Mouse (Mus musculus): Measurements from ENCODE around the gene Rpl9-ps1. TPM values are rescaled to one million over a fixed set of nuclear protein-coding genes. Genes with fewer than 3 reads are reported as not detected.

The Rpl9-ps1 gene
- polyA plus RNA-seq, 1 experiment from 2014 or later = not detected

- no peak overlapping the region for H3K27ac ChIP-seq
- H3K36me3 ChIP-seq = no peaks in the 10 kb centered on the region
- H3K4me2 ChIP-seq = no peak overlapping the region
- H3K27me3 ChIP-seq (replicated peaks) = no peaks in the 10 kb centered on the region
- no peaks in the 10 kb centered on the region for H3K4me1 ChIP-seq
- WGBS = 60% methylated on average over 2 of the region's 2 CpGs
- H3K9me3 ChIP-seq = no peaks in the 10 kb centered on the region
- ATAC-seq (ENCODE audit: insufficient read depth, low FRiP score, low read depth) = no peak
- H3K9ac ChIP-seq = no peak overlapping the region
- no peak overlapping the region for H3K4me3 ChIP-seq (replicated peaks)
Observed at GRCm38 (mm10) chr11:83641216-83641615, 4.2 kb downstream of the Rpl9-ps1 start.

- ATAC-seq (ENCODE audit: insufficient read depth, low FRiP score, low read depth) = no peak
- Histone ChIP-seq H3K27me3 (replicated peaks) (no peaks in the 10 kb centered on the region), H3K36me3 (no peaks in the 10 kb centered on the region), H3K4me1 (no peaks in the 10 kb centered on the region), H3K9me3 (no peaks in the 10 kb centered on the region), H3K9ac (no peak overlapping the region), H3K4me2 (no peak overlapping the region), H3K4me3 (replicated peaks) (no peak overlapping the region), H3K27ac (no peak overlapping the region)
- WGBS = 69% methylated on average over 5 of the region's 5 CpGs
Observed at GRCm38 (mm10) chr11:83640141-83640540, 5.3 kb downstream of the Rpl9-ps1 start.

GRCm38 (mm10) chr11:83639533-83639932 is 5.9 kb downstream of the Rpl9-ps1 start:
- Histone ChIP-seq H3K9ac (no peak overlapping the region), H3K4me2 (no peak overlapping the region), H3K27me3 (replicated peaks) (no peaks in the 10 kb centered on the region), H3K36me3 (no peaks in the 10 kb centered on the region), H3K4me3 (replicated peaks) (no peak overlapping the region), H3K27ac (no peak overlapping the region), H3K9me3 (no peaks in the 10 kb centered on the region), H3K4me1 (no peaks in the 10 kb centered on the region)
- no peak for ATAC-seq (ENCODE audit: insufficient read depth, low FRiP score, low read depth)
- WGBS = 61% methylated on average over 3 of the region's 3 CpGs

GRCm38 (mm10) chr11:83638934-83639333 is 6.5 kb downstream of the Rpl9-ps1 start:
- Histone ChIP-seq H3K4me2 (no peak overlapping the region), H3K27ac (no peak overlapping the region), H3K36me3 (no peaks in the 10 kb centered on the region), H3K4me3 (replicated peaks) (no peak overlapping the region), H3K27me3 (replicated peaks) (no peaks in the 10 kb centered on the region), H3K9me3 (no peaks in the 10 kb centered on the region), H3K4me1 (no peaks in the 10 kb centered on the region), H3K9ac (no peak overlapping the region)
- WGBS = 58% methylated on average over 2 of the region's 2 CpGs
- no peak for ATAC-seq (ENCODE audit: insufficient read depth, low FRiP score, low read depth)

GRCm38 (mm10) chr11:83636742-83637235 is 8.6 kb downstream of the Rpl9-ps1 start:
- H3K4me1 ChIP-seq = no peaks in the 10 kb centered on the region
- H3K4me2 ChIP-seq = no peak overlapping the region
- ATAC-seq (ENCODE audit: insufficient read depth, low FRiP score, low read depth) = no peak
- no peak overlapping the region for H3K9ac ChIP-seq
- H3K36me3 ChIP-seq = no peaks in the 10 kb centered on the region
- WGBS = 76% methylated on average over 1 of the region's 1 CpGs
- no peaks in the 10 kb centered on the region for H3K9me3 ChIP-seq
- no peak overlapping the region for H3K27ac ChIP-seq
- H3K27me3 ChIP-seq (replicated peaks) = no peaks in the 10 kb centered on the region
- H3K4me3 ChIP-seq (replicated peaks) = no peak overlapping the region

- 91% methylated on average over 2 of the region's 2 CpGs for WGBS
- ATAC-seq (ENCODE audit: insufficient read depth, low FRiP score, low read depth) = no peak
- Histone ChIP-seq H3K27ac (no peak overlapping the region), H3K9me3 (no peaks in the 10 kb centered on the region), H3K4me2 (no peak overlapping the region), H3K4me1 (no peaks in the 10 kb centered on the region), H3K36me3 (no peaks in the 10 kb centered on the region), H3K9ac (no peak overlapping the region), H3K27me3 (replicated peaks) (no peaks in the 10 kb centered on the region), H3K4me3 (replicated peaks) (no peak overlapping the region)
Observed at GRCm38 (mm10) chr11:83634898-83635297, 10.5 kb downstream of the Rpl9-ps1 start.

GRCm38 (mm10) chr11:83634425-83634824 is 11.0 kb downstream of the Rpl9-ps1 start:
- Histone ChIP-seq H3K9me3 (no peaks in the 10 kb centered on the region), H3K4me3 (replicated peaks) (no peak overlapping the region), H3K9ac (no peak overlapping the region), H3K27ac (no peak overlapping the region), H3K36me3 (no peaks in the 10 kb centered on the region), H3K4me1 (no peaks in the 10 kb centered on the region), H3K27me3 (replicated peaks) (no peaks in the 10 kb centered on the region), H3K4me2 (no peak overlapping the region)
- 53% methylated on average over 4 of the region's 4 CpGs for WGBS
- no peak for ATAC-seq (ENCODE audit: insufficient read depth, low FRiP score, low read depth)

GRCm38 (mm10) chr11:83632744-83633143 is 12.7 kb downstream of the Rpl9-ps1 start:
- H3K27me3 ChIP-seq (replicated peaks) = no peaks in the 10 kb centered on the region
- 57% methylated on average over 4 of the region's 4 CpGs for WGBS
- no peak overlapping the region for H3K4me3 ChIP-seq (replicated peaks)
- ATAC-seq (ENCODE audit: insufficient read depth, low FRiP score, low read depth) = no peak
- H3K9me3 ChIP-seq = no peaks in the 10 kb centered on the region
- no peak overlapping the region for H3K4me2 ChIP-seq
- H3K27ac ChIP-seq = no peak overlapping the region
- H3K4me1 ChIP-seq = no peaks in the 10 kb centered on the region
- no peak overlapping the region for H3K9ac ChIP-seq
- H3K36me3 ChIP-seq = no peaks in the 10 kb centered on the region

GRCm38 (mm10) chr11:83631065-83631464 is 14.4 kb downstream of the Rpl9-ps1 start:
- Histone ChIP-seq H3K4me1 (no peaks in the 10 kb centered on the region), H3K9me3 (no peaks in the 10 kb centered on the region), H3K9ac (no peak overlapping the region), H3K27me3 (replicated peaks) (no peaks in the 10 kb centered on the region), H3K4me3 (replicated peaks) (no peak overlapping the region), H3K27ac (no peak overlapping the region), H3K36me3 (no peaks in the 10 kb centered on the region), H3K4me2 (no peak overlapping the region)
- WGBS = 53% methylated on average over 2 of the region's 2 CpGs
- ATAC-seq (ENCODE audit: insufficient read depth, low FRiP score, low read depth) = no peak

GRCm38 (mm10) chr11:83630630-83631029 is 14.8 kb downstream of the Rpl9-ps1 start:
- Histone ChIP-seq H3K4me2 (no peak overlapping the region), H3K4me3 (replicated peaks) (no peak overlapping the region), H3K27me3 (replicated peaks) (no peaks in the 10 kb centered on the region), H3K9ac (no peak overlapping the region), H3K4me1 (no peaks in the 10 kb centered on the region), H3K27ac (no peak overlapping the region), H3K36me3 (no peaks in the 10 kb centered on the region), H3K9me3 (no peaks in the 10 kb centered on the region)
- 97% methylated on average over 1 of the region's 1 CpGs for WGBS
- no peak for ATAC-seq (ENCODE audit: insufficient read depth, low FRiP score, low read depth)

- no peak for ATAC-seq (ENCODE audit: insufficient read depth, low FRiP score, low read depth)
- WGBS = 79% methylated on average over 9 of the region's 9 CpGs
Observed at GRCm38 (mm10) chr11:83628808-83629207, 16.6 kb downstream of the Rpl9-ps1 start.

GRCm38 (mm10) chr11:83623586-83623985 is 21.8 kb downstream of the Rpl9-ps1 start:
- WGBS = 81% methylated on average over 3 of the region's 3 CpGs
- no peak for ATAC-seq (ENCODE audit: insufficient read depth, low FRiP score, low read depth)
- H3K4me1 ChIP-seq = no peaks in the 10 kb centered on the region
- H3K4me3 ChIP-seq (replicated peaks) = no peak overlapping the region
- H3K36me3 ChIP-seq = no peaks in the 10 kb centered on the region
- H3K9me3 ChIP-seq = no peaks in the 10 kb centered on the region
- no peak overlapping the region for H3K4me2 ChIP-seq
- no peak overlapping the region for H3K27ac ChIP-seq
- no peak overlapping the region for H3K9ac ChIP-seq
- H3K27me3 ChIP-seq (replicated peaks) = no peaks in the 10 kb centered on the region

More at GRCm38 (mm10) chr11:83628808-83629207, 16.6 kb downstream of the Rpl9-ps1 start:
- Histone ChIP-seq H3K36me3 (no peaks in the 10 kb centered on the region), H3K9me3 (no peaks in the 10 kb centered on the region), H3K4me3 (replicated peaks) (no peak overlapping the region), H3K27ac (no peak overlapping the region), H3K4me1 (no peaks in the 10 kb centered on the region), H3K4me2 (no peak overlapping the region), H3K27me3 (replicated peaks) (no peaks in the 10 kb centered on the region), H3K9ac (no peak overlapping the region)

- Histone ChIP-seq H3K27ac (no peak overlapping the region), H3K4me3 (replicated peaks) (no peak overlapping the region), H3K4me2 (no peak overlapping the region), H3K4me1 (no peaks in the 10 kb centered on the region), H3K9ac (no peak overlapping the region), H3K27me3 (replicated peaks) (no peaks in the 10 kb centered on the region), H3K36me3 (no peaks in the 10 kb centered on the region), H3K9me3 (no peaks in the 10 kb centered on the region)
- no peak for ATAC-seq (ENCODE audit: insufficient read depth, low FRiP score, low read depth)
- 78% methylated on average over 1 of the region's 1 CpGs for WGBS
Observed at GRCm38 (mm10) chr11:83619037-83619436, 26.4 kb downstream of the Rpl9-ps1 start.

Measured in stomach, embryonic 15.5 days (tissue).